In genomic region chr11:120310813-120311312, GRCm38 (mm10) we compare ENCODE assay signal across 9 mouse cellular contexts. TPM values are rescaled to one million over a fixed set of nuclear protein-coding genes. Genes with fewer than 3 reads are reported as not detected.
A peak's percentile ranks its signal among the peaks of the same experiment; 100 is the strongest.
DNase-seq lines count a peak whose midpoint lies in the region; ATAC-seq and TF ChIP-seq lines count a peak whose summit lies in the region.
"Had no signal": no experiment of that assay in that cellular context is flagged by ENCODE, and none has a peak within 500 bp of the region (broad histone marks: within the 10 kb centered on the region; RNA-seq: fewer than 3 reads in every experiment).

No protein-coding gene starts in this region.

- no peak for TF ChIP-seq CTCF in CH12.LX (conservative IDR thresholded peaks at IDR 0.05 in 1 of 2, IDR thresholded peaks at IDR 0.05 in 1 of 2; ENCODE audit: low read depth in 2 of 2, low read length in 2 of 2)

- peaks cover 13% of the 10 kb centered on the region for H3K9me3 ChIP-seq in CH12.LX (replicated peaks; ENCODE audit: low read length)
- H3K9me3 ChIP-seq in forebrain, embryonic 10.5 days: no peaks in the 10 kb centered on the region
- no peaks in the 10 kb centered on the region for H3K9me3 ChIP-seq in heart, embryonic 15.5 days (replicated peaks)
- no peaks in the 10 kb centered on the region for H3K9me3 ChIP-seq in liver, embryonic 12.5 days (replicated peaks)
- H3K9me3 ChIP-seq in neural tube, embryonic 11.5 days (ENCODE audit: control insufficient read depth, low read length): no peaks in the 10 kb centered on the region
- no peaks in the 10 kb centered on the region for H3K9me3 ChIP-seq in stomach, embryonic 16.5 days (replicated peaks; ENCODE audit: control insufficient read depth, low read length)

- no peak overlapping the region for H3K27ac ChIP-seq in CH12.LX (ENCODE audit: insufficient read depth, low read depth)
- peak overlapping the region; percentile 96 for H3K27ac ChIP-seq in forebrain, embryonic 10.5 days
- peak overlapping the region; percentile 89 for H3K27ac ChIP-seq in heart, embryonic 15.5 days
- H3K27ac ChIP-seq in liver, embryonic 12.5 days: peak overlapping the region; percentile 81
- H3K27ac ChIP-seq in neural tube, embryonic 11.5 days (ENCODE audit: low read depth, low read length): peak overlapping the region; percentile 91
- H3K27ac ChIP-seq in stomach, embryonic 16.5 days (ENCODE audit: low read length): peak overlapping the region; percentile 87
- H3K27ac ChIP-seq: macrophage had no signal

- in situ Hi-C loops in CH12.LX (cut with MboI; ENCODE audit: low pct_ligation_motif_present, low pct_unique_long_range_greater_than_20kb, low sequenced_read_pairs): no loop called here

- H3K4me2 ChIP-seq in CH12.LX (ENCODE audit: insufficient read depth, low read depth, poor library complexity, severe bottlenecking): peak overlapping the region; percentile 4
- H3K4me2 ChIP-seq in heart, embryonic 15.5 days: peak overlapping the region; percentile 85
- peak overlapping the region; percentile 95 for H3K4me2 ChIP-seq in liver, embryonic 12.5 days
- H3K4me2 ChIP-seq in neural tube, embryonic 11.5 days (ENCODE audit: low read depth): peak overlapping the region; percentile 84
- H3K4me2 ChIP-seq in stomach, embryonic 16.5 days (ENCODE audit: low read depth, low read length): peak overlapping the region; percentile 89

- TF ChIP-seq EP300 in CH12.LX (IDR thresholded peaks at IDR 0.05; ENCODE audit: low read length): no peak

- peaks cover 10 to 14% of the 10 kb centered on the region in 2 experiments for H3K4me1 ChIP-seq in CH12.LX (ENCODE audit: control insufficient read depth in 1 of 2, insufficient read depth in 2 of 2)
- peaks cover 70% of the 10 kb centered on the region for H3K4me1 ChIP-seq in forebrain, embryonic 10.5 days
- peaks cover 53% of the 10 kb centered on the region for H3K4me1 ChIP-seq in heart, embryonic 15.5 days (replicated peaks)
- H3K4me1 ChIP-seq in liver, embryonic 12.5 days: peaks cover 58% of the 10 kb centered on the region
- H3K4me1 ChIP-seq in neural tube, embryonic 11.5 days (ENCODE audit: control insufficient read depth, insufficient read depth, low read length): peaks cover 35% of the 10 kb centered on the region
- peaks cover 48% of the 10 kb centered on the region for H3K4me1 ChIP-seq in stomach, embryonic 16.5 days (ENCODE audit: control insufficient read depth, insufficient read depth, low read length)

- no peak overlapping the region for H3K9ac ChIP-seq in CH12.LX (ENCODE audit: insufficient read depth, low read depth)
- H3K9ac ChIP-seq in heart, embryonic 15.5 days: peak overlapping the region; percentile 67
- H3K9ac ChIP-seq in liver, embryonic 12.5 days: peak overlapping the region; percentile 77
- H3K9ac ChIP-seq in neural tube, embryonic 11.5 days (ENCODE audit: low read length): peak overlapping the region; percentile 78
- peak overlapping the region; percentile 80 for H3K9ac ChIP-seq in stomach, embryonic 16.5 days (ENCODE audit: low read length)

- peaks cover 91% of the 10 kb centered on the region for H3K27me3 ChIP-seq in CH12.LX (replicated peaks)
- H3K27me3 ChIP-seq in forebrain, embryonic 10.5 days (ENCODE audit: poor library complexity, severe bottlenecking): peaks cover 36% of the 10 kb centered on the region
- no peaks in the 10 kb centered on the region for H3K27me3 ChIP-seq in heart, embryonic 15.5 days
- H3K27me3 ChIP-seq in liver, embryonic 12.5 days (replicated peaks): peaks cover 32% of the 10 kb centered on the region
- H3K27me3 ChIP-seq in neural tube, embryonic 11.5 days (ENCODE audit: control insufficient read depth, insufficient read depth, low read length): peaks cover 10% of the 10 kb centered on the region; the same call in 1 of the 2 replicates
- H3K27me3 ChIP-seq in stomach, embryonic 16.5 days (ENCODE audit: control insufficient read depth, insufficient read depth, low read length): peaks cover 3% of the 10 kb centered on the region; the same call in 1 of the 2 replicates

- dilution Hi-C loops in CH12.LX (cut with MboI; ENCODE audit: extremely low pct_ligation_motif_present, extremely low pct_unique_long_range_greater_than_20kb, low sequenced_read_pairs): no loop called here

- H3K79me2 ChIP-seq in CH12.LX (replicated peaks; ENCODE audit: control insufficient read depth, extremely low read depth, insufficient read depth, poor library complexity, severe bottlenecking): no peaks in the 10 kb centered on the region

- DNase-seq in CH12.LX (ENCODE audit: extremely low read depth): no peak
- peak; percentile 75 for DNase-seq in c-Kit-positive CD71-negative TER-119-negative erythroid progenitor cells, embryonic 14.5 days (ENCODE audit: low read depth)
- DNase-seq in forebrain, embryonic 10.5 days (ENCODE audit: extremely low spot score, low spot score): peak; percentile 98
- peak; percentile 96 for DNase-seq in kidney, postnatal 14 days
- DNase-seq in neural tube, embryonic 11.5 days (ENCODE audit: low spot score): peak; percentile 97

- peak; percentile 87 for ATAC-seq in heart, embryonic 15.5 days (replicated peaks; ENCODE audit: insufficient number of reproducible peaks, insufficient read depth, low FRiP score, low read depth)
- peak; percentile 85 for ATAC-seq in liver, embryonic 12.5 days
- ATAC-seq in neural tube, embryonic 11.5 days (ENCODE audit: insufficient read depth, low FRiP score, low TSS enrichment): peak; percentile 84
- ATAC-seq in stomach, embryonic 16.5 days (ENCODE audit: insufficient read depth, low FRiP score): peak; percentile 90

- peak overlapping the region in 1 of 3 experiments; percentile 17 for H3K4me3 ChIP-seq in CH12.LX (replicated peaks in 1 of 3; ENCODE audit: low read depth in 2 of 3, low read length in 2 of 3, poor library complexity in 1 of 3)
- H3K4me3 ChIP-seq in forebrain, embryonic 10.5 days: peak overlapping the region; percentile 58
- peak overlapping the region; percentile 51 for H3K4me3 ChIP-seq in heart, embryonic 15.5 days
- peak overlapping the region; percentile 60 for H3K4me3 ChIP-seq in liver, embryonic 12.5 days
- H3K4me3 ChIP-seq in neural tube, embryonic 11.5 days (ENCODE audit: low read depth, low read length): peak overlapping the region; percentile 37
- peak overlapping the region; percentile 54 for H3K4me3 ChIP-seq in stomach, embryonic 16.5 days (replicated peaks; ENCODE audit: low read length)

- 6% methylated on average over 45 of the region's 45 CpGs for WGBS in forebrain, embryonic 10.5 days
- 3% methylated on average over 45 of the region's 45 CpGs for WGBS in heart, embryonic 15.5 days
- 2% methylated on average over 42 of the region's 45 CpGs for WGBS in liver, embryonic 12.5 days (ENCODE audit: insufficient replicate concordance)
- 5% methylated on average over 45 of the region's 45 CpGs for WGBS in neural tube, embryonic 11.5 days
- WGBS in stomach, embryonic 16.5 days: 0% methylated on average over 45 of the region's 45 CpGs

- no peak for TF ChIP-seq RAD21 in CH12.LX (IDR thresholded peaks at IDR 0.05; ENCODE audit: low read depth, low read length)

- TF ChIP-seq POLR2A in CH12.LX (IDR thresholded peaks at IDR 0.05; ENCODE audit: low read depth, low read length): peak; percentile 25; the same call in 1 of the 2 replicates

- H3K36me3 ChIP-seq in CH12.LX (replicated peaks in 1 of 2; ENCODE audit: control insufficient read depth in 1 of 2, insufficient read depth in 1 of 2, low read length in 1 of 2): no peaks in the 10 kb centered on the region
- no peaks in the 10 kb centered on the region for H3K36me3 ChIP-seq in forebrain, embryonic 10.5 days (replicated peaks)
- H3K36me3 ChIP-seq in heart, embryonic 15.5 days: no peaks in the 10 kb centered on the region
- H3K36me3 ChIP-seq in liver, embryonic 12.5 days: no peaks in the 10 kb centered on the region
- H3K36me3 ChIP-seq in neural tube, embryonic 11.5 days (ENCODE audit: control insufficient read depth, insufficient read depth, low read length): no peaks in the 10 kb centered on the region
- H3K36me3 ChIP-seq in stomach, embryonic 16.5 days (ENCODE audit: control insufficient read depth, insufficient read depth, low read length): no peaks in the 10 kb centered on the region

TF ChIP-seq in CH12.LX, 34 proteins besides CTCF, POLR2A, EP300 and RAD21:
- TF ChIP-seq ELF1 (IDR thresholded peaks at IDR 0.05; ENCODE audit: low read depth, low read length) (0 out of 2 replicates have a peak, but pooled peaks have one; percentile 14), CHD1 (IDR thresholded peaks at IDR 0.05; ENCODE audit: low read depth, low read length) (no peak), BHLHE40 (IDR thresholded peaks at IDR 0.05; ENCODE audit: low read depth, low read length) (0 out of 2 replicates have a peak, but pooled peaks have one; percentile 11)

RNA-seq across cellular contexts. Expression of gene Actg1, which starts 37.5 kb away (rescaled TPM):
- total RNA-seq in CH12.LX (2012; rRNA removed) (1,832 and 2,176 TPM in 2 replicates), CH12.LX (2014; rRNA removed) (2,424 and 2,484 TPM in 2 replicates)
- 3,554 and 4,362 TPM in 2 replicates for polyA plus RNA-seq in CH12.LX (2012; ENCODE audit: insufficient read length, low read depth)
- 2,559 and 2,733 TPM in 2 replicates for polyA plus RNA-seq in forebrain, embryonic 10.5 days (2016; fragmentation: Nextera tagmentation; extraction: Ambion mirVana)
- polyA plus RNA-seq in heart, embryonic 15.5 days (2015; fragmentation: Nextera tagmentation; extraction: Ambion mirVana): 921 and 1,308 TPM in 2 replicates
- 952 and 1,008 TPM in 2 replicates for polyA plus RNA-seq in liver, embryonic 12.5 days (2016; fragmentation: Nextera tagmentation; extraction: Ambion mirVana)
- polyA plus RNA-seq in neural tube, embryonic 11.5 days (2014; fragmentation: Nextera tagmentation; extraction: Ambion mirVana): 3,675 and 3,804 TPM in 2 replicates
- polyA plus RNA-seq in stomach, embryonic 16.5 days (2015; fragmentation: Nextera tagmentation; extraction: Ambion mirVana): 2,700 and 3,060 TPM in 2 replicates

RNA-seq across cellular contexts. Expression of gene Fscn2, which starts 50.5 kb away (rescaled TPM):
- 0.25 TPM in 1 of 2 replicates, not detected in the other for total RNA-seq in CH12.LX (2012; rRNA removed)
- not detected in 2 replicates for total RNA-seq in CH12.LX (2014; rRNA removed)
- not detected in 2 replicates for polyA plus RNA-seq in CH12.LX (2012; ENCODE audit: insufficient read length, low read depth)
- polyA plus RNA-seq in forebrain, embryonic 10.5 days (2016; fragmentation: Nextera tagmentation; extraction: Ambion mirVana): 0.32 TPM in 1 of 2 replicates, not detected in the other
- polyA plus RNA-seq in heart, embryonic 15.5 days (2015; fragmentation: Nextera tagmentation; extraction: Ambion mirVana): 0.42 and 0.66 TPM in 2 replicates
- polyA plus RNA-seq in liver, embryonic 12.5 days (2016; fragmentation: Nextera tagmentation; extraction: Ambion mirVana): 0.16 and 0.18 TPM in 2 replicates
- polyA plus RNA-seq in neural tube, embryonic 11.5 days (2014; fragmentation: Nextera tagmentation; extraction: Ambion mirVana): 0.42 and 0.81 TPM in 2 replicates
- polyA plus RNA-seq in stomach, embryonic 16.5 days (2015; fragmentation: Nextera tagmentation; extraction: Ambion mirVana): 0.44 and 0.80 TPM in 2 replicates
- polyA plus RNA-seq: macrophage had no signal

Comparison
In these comparisons a context has a peak if more than half of its experiments do, and no peak if none do; other contexts are left out.
1. H3K4me2 ChIP-seq: peak in every context shown above with its lines; median percentile 95 in liver, embryonic 12.5 days; 89 in stomach, embryonic 16.5 days; 85 in heart, embryonic 15.5 days; 84 in neural tube, embryonic 11.5 days; 4 in CH12.LX.